Mouse (Mus musculus) intestine, postnatal 0 days (tissue): ENCODE results near the gene Mia. TPM values are rescaled to one million over a fixed set of nuclear protein-coding genes. Genes with fewer than 3 reads are reported as not detected.

Source experiments
- ATAC-seq: fragments of 200-750 bp; cut with Nextera tagmentation; 2 replicates; pipeline ENCODE4 v1.8.0; 2017; ENCODE audit warnings: mild to moderate bottlenecking, moderate TSS enrichment, moderate library complexity
- H3K27ac ChIP-seq: fragments of 300-500 bp; sonication (generic); 2 replicates; pipeline ENCODE4 v1.5.1; 2014; ENCODE audit warnings: mild to moderate bottlenecking, low read depth, low read length, moderate library complexity
- H3K27me3 ChIP-seq: fragments of 300-500 bp; sonication (generic); replicated peaks from 2 replicates; pipeline ENCODE4 v1.6.1; 2014; ENCODE audit warnings: low read length, mixed read lengths; ENCODE audit not compliant: control insufficient read depth, insufficient read depth
- H3K36me3 ChIP-seq: fragments of 300-500 bp; sonication (generic); 2 replicates; pipeline ENCODE4 v1.6.1; 2014; ENCODE audit warnings: mild to moderate bottlenecking, moderate library complexity; ENCODE audit not compliant: control insufficient read depth, insufficient read depth
- H3K4me1 ChIP-seq: fragments of 300-500 bp; sonication (generic); replicated peaks from 2 replicates; pipeline ENCODE4 v1.6.1; 2014; ENCODE audit warnings: antibody characterized with exemption, low read length, mixed read lengths; ENCODE audit not compliant: control insufficient read depth, insufficient read depth
- H3K4me2 ChIP-seq: fragments of 300-500 bp; sonication (generic); replicated peaks from 2 replicates; pipeline ENCODE4 v1.6.1; 2014; ENCODE audit warnings: low read depth, mild to moderate bottlenecking, moderate library complexity
- H3K4me3 ChIP-seq: fragments of 300-500 bp; sonication (generic); 2 replicates; pipeline ENCODE4 v1.5.1; 2014; ENCODE audit warnings: low read depth, low read length
- H3K9ac ChIP-seq: fragments of 300-500 bp; sonication (generic); 2 replicates; pipeline ENCODE4 v1.6.1; 2014; ENCODE audit warnings: mild to moderate bottlenecking, low read depth, low read length
- H3K9me3 ChIP-seq: fragments of 300-500 bp; sonication (generic); 2 replicates; pipeline ENCODE4 v1.6.1; 2016; ENCODE audit warnings: mixed run types; ENCODE audit not compliant: control insufficient read depth
- CTCF ChIP-seq: sonication (generic); IDR thresholded peaks from 2 replicates; pipeline ENCODE4 v1.5.1; 2016; ENCODE audit warnings: low read depth, mild to moderate bottlenecking, control low read depth, antibody characterized with exemption, moderate library complexity
- WGBS: fragments of 180-500 bp; shearing (Covaris S2); extraction: QIAGEN DNeasy Blood & Tissue Kit; methylation state at CpG from one replicate; pipeline ENCODE4 v1.1.7; 2014; 5-methylcytosine and 5-hydroxymethylcytosine counted together
- polyA plus RNA-seq: library from polyadenylated mRNA; unstranded; fragments of >200 nt; fragmentation: Nextera tagmentation; extraction: Ambion mirVana; gene quantifications from 2 replicates; pipeline ENCODE4 v1.2.1, GENCODE M21; 2015

Mia gene
- polyA plus RNA-seq, 1 experiment from 2014 or later = not detected

GRCm38 (mm10) chr7:27193731-27194130, 12.8 kb upstream of the Mia start:
- Histone ChIP-seq H3K9ac (no peak overlapping the region), H3K27me3 (no peaks in the 10 kb centered on the region), H3K9me3 (no peaks in the 10 kb centered on the region), H3K4me3 (no peak overlapping the region), H3K4me2 (no peak overlapping the region), H3K27ac (no peak overlapping the region; the same call in 1 of the 2 replicates), H3K36me3 (peaks cover 49% of the 10 kb centered on the region), H3K4me1 (peaks cover 4% of the 10 kb centered on the region; the same call in 1 of the 2 replicates)
- no peak for TF ChIP-seq CTCF
- ATAC-seq = no peak
- 65% methylated on average over 4 of the region's 4 CpGs for WGBS

- Histone ChIP-seq H3K4me1 (peaks cover 4% of the 10 kb centered on the region; the same call in 1 of the 2 replicates), H3K27ac (no peak overlapping the region), H3K9ac (no peak overlapping the region), H3K4me3 (no peak overlapping the region), H3K27me3 (no peaks in the 10 kb centered on the region), H3K36me3 (peaks cover 60% of the 10 kb centered on the region), H3K9me3 (no peaks in the 10 kb centered on the region), H3K4me2 (no peak overlapping the region)
- no peak for TF ChIP-seq CTCF
- 93% methylated on average over 5 of the region's 5 CpGs for WGBS
- ATAC-seq = no peak
Measured at GRCm38 (mm10) chr7:27192434-27192833, 11.5 kb upstream of the Mia start.

GRCm38 (mm10) chr7:27189271-27189931, 8.4 kb upstream of the Mia start:
- no peak overlapping the region for H3K4me3 ChIP-seq
- H3K36me3 ChIP-seq = peaks cover 84% of the 10 kb centered on the region
- WGBS = 97% methylated on average over 10 of the region's 10 CpGs
- no peaks in the 10 kb centered on the region for H3K9me3 ChIP-seq
- no peak; the same call in 1 of the 2 replicates for ATAC-seq
- H3K27me3 ChIP-seq = no peaks in the 10 kb centered on the region
- H3K4me1 ChIP-seq = peaks cover under 1% of the 10 kb centered on the region; the same call in 1 of the 2 replicates
- peak; percentile 49 for TF ChIP-seq CTCF
- H3K27ac ChIP-seq = peak overlapping the region; percentile 11; the same call in 1 of the 2 replicates
- H3K4me2 ChIP-seq = no peak overlapping the region
- H3K9ac ChIP-seq = no peak overlapping the region

- TF ChIP-seq CTCF = no peak
- no peaks in the 10 kb centered on the region for H3K9me3 ChIP-seq
- 87% methylated on average over 5 of the region's 5 CpGs for WGBS
- H3K9ac ChIP-seq = no peak overlapping the region
- no peak for ATAC-seq
- no peaks in the 10 kb centered on the region for H3K4me1 ChIP-seq
- H3K4me2 ChIP-seq = no peak overlapping the region
- H3K36me3 ChIP-seq = peaks cover 58% of the 10 kb centered on the region
- H3K4me3 ChIP-seq = no peak overlapping the region
- H3K27ac ChIP-seq = no peak overlapping the region
- H3K27me3 ChIP-seq = no peaks in the 10 kb centered on the region
Measured at GRCm38 (mm10) chr7:27185986-27186385, 5.0 kb upstream of the Mia start.

- TF ChIP-seq CTCF = peak; percentile 83
- no peaks in the 10 kb centered on the region for H3K4me1 ChIP-seq
- peaks cover 48% of the 10 kb centered on the region for H3K36me3 ChIP-seq
- H3K27ac ChIP-seq = no peak overlapping the region
- no peaks in the 10 kb centered on the region for H3K27me3 ChIP-seq
- no peak overlapping the region for H3K9ac ChIP-seq
- H3K4me2 ChIP-seq = no peak overlapping the region
- H3K4me3 ChIP-seq = no peak overlapping the region
- no peak for ATAC-seq
- H3K9me3 ChIP-seq = no peaks in the 10 kb centered on the region
- 55% methylated on average over 3 of the region's 3 CpGs for WGBS
Measured at GRCm38 (mm10) chr7:27184964-27185363, 4.0 kb upstream of the Mia start.

GRCm38 (mm10) chr7:27182498-27182897, 1.5 kb upstream of the Mia start:
- Histone ChIP-seq H3K27ac (no peak overlapping the region), H3K4me2 (no peak overlapping the region), H3K27me3 (no peaks in the 10 kb centered on the region), H3K36me3 (peaks cover 25% of the 10 kb centered on the region), H3K4me1 (no peaks in the 10 kb centered on the region), H3K4me3 (no peak overlapping the region), H3K9me3 (no peaks in the 10 kb centered on the region), H3K9ac (no peak overlapping the region)
- 88% methylated on average over 1 of the region's 1 CpGs for WGBS
- no peak for ATAC-seq
- TF ChIP-seq CTCF = no peak

- Histone ChIP-seq H3K9ac (no peak overlapping the region), H3K4me1 (no peaks in the 10 kb centered on the region), H3K4me2 (no peak overlapping the region), H3K27ac (no peak overlapping the region), H3K36me3 (peaks cover 4% of the 10 kb centered on the region; the same call in 1 of the 2 replicates), H3K9me3 (no peaks in the 10 kb centered on the region), H3K4me3 (no peak overlapping the region), H3K27me3 (no peaks in the 10 kb centered on the region)
- ATAC-seq = no peak
- WGBS = 27% methylated on average over 5 of the region's 5 CpGs
- TF ChIP-seq CTCF = no peak
Measured at GRCm38 (mm10) chr7:27180036-27180435, 921 bp downstream of the Mia start.
